Mouse (Mus musculus) frontal cortex, postnatal 36 days (tissue): ENCODE data around the gene Hoxc4.

ENCODE experiments used
- DNase-seq, 2 experiments: peaks; one replicate each; pipeline ENCODE4 v3.0.0; 2022; ENCODE audit warnings: low spot score in 2 of 2

Hoxc4 gene

DNA sequence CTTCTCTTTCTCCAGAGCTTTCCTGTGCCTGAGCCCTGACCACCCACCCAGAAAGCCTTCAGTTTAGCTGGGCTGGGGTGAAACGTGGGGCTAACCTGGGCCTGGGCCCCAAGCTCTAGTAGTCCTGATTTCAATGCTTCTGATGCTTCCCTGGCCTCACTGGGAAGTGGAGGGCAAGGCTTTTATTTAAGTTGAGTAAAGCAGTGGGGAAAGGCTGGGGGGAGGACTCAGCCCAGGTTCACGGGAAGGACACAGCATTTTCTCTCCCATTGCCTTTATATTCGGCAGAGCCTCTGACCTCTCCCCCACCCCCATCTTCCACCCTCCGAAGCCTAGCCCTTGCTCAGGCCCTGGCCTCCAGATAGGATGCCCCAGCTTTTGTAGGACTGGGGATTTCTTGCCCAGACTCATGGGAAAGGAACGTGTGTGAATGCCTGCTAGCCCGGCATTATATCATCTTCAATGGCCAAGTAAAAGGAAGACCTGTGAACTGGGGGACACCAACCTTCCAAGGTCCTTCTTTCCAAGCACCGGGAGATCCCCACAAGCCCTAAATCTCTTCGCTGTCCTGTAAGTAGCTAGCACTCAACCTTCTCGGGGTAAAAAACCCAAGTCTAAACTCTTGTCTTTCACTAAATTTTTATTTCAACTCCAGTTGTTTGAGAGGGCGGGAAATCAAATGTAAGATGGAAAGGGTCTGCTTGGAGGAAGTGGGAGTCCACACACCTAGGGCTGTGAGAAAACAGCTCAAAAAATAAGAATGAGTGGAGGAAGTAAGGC, 20.2 kb downstream of the Hoxc4 start:
- no peak for DNase-seq

DNA sequence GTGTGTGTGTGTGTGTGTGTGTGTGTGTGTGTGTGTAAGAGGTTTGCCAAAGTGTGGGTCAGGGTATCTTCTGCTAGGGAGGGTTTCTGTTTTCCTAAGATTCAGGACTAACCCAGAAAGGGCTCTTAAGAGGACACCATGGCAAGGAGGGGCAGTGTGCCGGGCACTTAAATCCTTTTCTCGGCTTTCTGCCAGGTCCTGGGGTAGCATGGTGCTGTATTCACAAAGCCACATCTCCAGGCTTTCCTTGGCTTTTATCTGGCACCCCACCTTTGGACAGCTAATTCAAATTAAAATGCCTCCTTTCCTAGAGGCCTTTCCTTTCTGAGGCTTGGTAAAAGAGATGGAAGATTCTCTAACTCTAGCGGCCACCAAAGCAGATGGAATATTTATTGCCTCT, 20.9 kb downstream of the Hoxc4 start:
- no peak for DNase-seq

DNA sequence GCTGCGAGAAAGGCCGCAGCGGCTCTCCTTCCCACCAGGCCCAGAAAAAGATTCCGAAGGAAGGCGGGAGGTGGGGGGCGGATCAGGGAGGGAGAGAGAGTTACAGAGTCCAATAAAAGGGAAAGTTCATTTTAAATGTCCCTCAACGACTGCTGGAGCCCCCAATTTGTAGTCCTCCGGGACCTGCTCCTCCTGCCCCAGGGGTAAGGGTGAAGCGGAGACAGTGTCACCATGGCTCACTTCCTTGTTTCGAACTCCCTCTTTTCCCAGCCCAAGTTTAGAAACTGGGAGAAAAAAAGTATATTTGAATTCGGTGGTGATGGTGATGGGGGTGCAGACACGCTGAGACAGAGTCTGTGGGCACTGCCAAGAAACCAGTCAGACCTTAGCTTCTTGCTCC, 21.9 kb downstream of the Hoxc4 start:
- DNase-seq = no peak

DNA sequence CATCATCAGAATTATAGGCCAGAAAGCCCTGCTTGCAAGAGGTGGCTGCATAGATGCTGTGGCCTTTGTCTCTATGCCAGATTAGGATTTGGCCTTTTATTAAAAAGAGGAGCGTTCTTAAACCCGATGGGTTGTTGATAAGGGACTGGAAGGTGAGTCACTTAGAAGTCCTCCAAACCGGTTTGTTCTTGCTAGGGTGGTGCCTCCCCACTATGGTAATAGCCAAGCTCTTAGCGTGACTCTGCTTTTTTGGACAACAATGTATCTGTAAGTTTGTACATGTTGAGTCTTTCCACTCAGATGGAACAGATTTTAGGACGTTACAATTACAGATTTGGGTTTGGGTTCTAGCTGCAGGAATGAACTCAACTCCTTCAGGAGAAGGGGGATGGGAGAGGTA, 22.9 kb downstream of the Hoxc4 start:
- no peak for DNase-seq

DNA sequence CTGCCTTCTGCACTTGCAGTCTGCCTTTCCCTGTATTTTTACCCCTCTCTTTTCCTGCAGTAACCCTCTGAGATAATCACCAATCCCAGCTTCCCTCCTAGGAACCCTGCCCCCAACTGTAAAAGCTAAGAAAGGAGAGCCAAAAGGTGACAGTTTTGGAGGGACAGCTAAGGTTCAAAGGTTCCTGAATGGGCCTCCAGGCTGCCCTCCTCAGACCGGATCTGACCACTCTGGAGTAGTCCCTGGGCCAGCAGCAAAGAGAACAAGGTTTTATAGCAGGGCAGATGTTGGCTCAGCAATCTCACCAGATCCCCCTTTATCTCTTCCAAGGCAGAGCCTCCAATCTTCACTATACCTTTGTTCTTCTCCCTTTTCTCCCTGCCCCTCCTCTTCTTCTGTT, 23.5 kb downstream of the Hoxc4 start:
- DNase-seq = no peak

DNA sequence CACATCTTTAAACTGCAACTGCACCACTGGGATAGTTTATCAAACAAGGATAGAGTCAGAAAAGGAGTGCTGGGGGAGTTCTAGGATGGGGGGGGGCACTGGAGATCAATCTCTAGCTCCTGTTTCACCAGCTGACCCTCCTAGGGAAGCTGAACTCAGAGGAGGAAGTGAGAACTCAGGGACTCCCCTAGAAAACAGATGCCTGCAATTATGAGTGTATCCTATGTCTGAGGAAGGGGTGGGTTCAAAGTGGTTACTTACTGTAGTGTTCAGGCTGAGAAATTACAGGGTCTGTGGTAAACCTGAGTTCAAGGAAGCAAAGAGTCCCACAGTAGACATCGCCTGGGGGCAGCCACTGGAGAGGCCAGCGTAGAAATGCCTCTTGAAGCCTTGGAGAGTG, 32.9 kb downstream of the Hoxc4 start:
- DNase-seq = no peak

DNA sequence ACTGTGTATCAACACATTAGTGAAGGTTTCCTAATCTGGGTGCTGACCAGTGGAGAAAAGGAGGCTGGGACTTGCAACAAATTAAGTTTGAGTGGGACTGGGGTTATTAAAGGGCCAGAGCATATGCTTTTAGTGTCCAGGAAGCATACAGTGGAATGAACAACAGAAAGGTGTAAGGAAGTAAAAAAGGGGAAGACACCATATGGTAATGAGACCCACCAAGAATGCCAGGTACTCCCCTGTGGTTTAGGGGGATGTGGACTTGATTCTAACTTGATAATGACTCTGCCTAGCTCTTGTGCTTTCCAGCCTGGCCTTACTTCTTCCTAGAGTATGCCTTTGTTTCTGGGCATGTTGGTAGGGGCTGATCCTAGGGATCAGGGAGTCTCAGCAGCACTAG, 34.5 kb downstream of the Hoxc4 start:
- DNase-seq = no peak

DNA sequence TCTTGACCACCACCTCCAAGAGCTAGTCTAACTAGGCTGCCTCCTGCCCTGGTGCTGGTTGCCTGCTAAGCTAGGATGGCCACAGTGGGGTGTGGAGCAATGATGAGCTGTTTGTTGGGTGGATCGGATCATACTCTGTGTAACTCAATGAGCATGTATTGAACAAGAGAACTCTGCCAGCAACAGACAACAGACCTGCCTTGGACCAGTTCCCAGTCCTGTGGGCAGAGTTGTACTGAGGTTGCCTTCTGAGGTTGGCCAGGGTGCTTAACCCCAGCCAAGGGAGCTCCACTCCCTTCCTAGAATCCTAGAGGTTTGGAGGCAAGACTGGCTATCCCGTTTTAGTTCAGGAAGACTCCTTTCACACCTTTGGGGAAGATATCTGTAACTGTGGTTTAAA, 37.7 kb downstream of the Hoxc4 start:
- no peak for DNase-seq

DNA sequence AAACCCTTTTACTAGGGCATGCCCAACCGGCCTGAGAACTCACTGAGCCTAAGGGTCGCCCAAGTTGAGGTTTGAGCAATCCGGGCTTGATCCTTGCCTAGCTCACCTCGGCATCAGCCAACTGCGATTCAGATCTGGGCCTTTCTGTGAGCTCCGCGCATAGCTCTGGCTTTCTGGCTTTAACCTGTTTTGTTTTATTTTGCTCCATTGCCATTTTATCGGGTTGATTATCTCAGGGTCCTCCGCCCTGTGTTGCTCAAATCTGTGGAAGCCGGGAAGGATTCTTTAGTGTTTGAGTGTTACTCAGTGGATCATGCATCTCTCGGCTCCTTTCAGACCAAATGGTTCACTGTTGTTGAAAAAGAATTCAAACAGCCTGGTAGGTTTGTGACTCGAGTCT, 40.0 kb downstream of the Hoxc4 start:
- no peak for DNase-seq

DNA sequence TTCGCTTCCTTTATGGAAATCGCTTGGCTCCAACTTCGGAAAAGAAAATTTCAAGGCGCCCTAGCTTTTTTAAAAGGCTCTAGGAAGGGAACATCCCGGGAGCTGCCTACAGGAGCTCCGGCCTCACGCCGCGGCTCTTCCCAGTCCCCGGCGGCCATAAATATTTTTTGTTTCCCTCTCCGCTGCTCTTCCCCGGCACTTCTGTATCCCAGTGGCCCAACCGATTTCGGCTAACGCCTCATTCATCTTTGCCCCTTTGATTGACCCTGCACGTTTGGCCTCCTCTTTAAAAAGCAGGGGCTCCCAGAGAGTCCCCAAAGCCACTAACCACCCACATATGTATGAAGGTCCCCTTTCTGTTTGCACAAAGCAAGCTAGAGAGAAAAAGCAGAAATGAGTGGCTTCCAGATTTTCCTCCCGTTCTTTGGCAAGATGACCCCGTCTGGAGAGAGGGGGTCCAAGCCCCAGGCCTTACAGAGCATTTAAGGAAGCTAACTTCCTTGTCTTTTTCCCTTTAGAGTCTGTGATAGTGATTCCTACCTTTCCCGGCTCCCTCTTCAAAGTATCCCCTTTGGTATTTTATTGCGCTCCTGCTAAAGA, 40.8 kb downstream of the Hoxc4 start:
- DNase-seq = no peak

DNA sequence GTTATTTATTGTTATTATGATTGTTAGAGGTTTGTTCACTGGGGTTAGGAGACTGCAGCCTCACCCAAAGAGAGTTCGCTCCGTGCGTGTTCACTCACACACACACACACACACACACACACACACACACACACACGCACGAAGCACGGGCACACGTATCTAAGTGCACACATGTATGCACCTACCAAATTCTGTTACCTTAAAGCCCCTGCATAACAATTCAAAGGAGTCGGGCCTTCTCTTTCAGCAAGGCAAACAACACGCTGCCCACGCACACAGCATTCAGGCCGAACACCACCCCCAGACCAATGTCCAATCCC, 41.2 kb downstream of the Hoxc4 start:
- DNase-seq = no peak

DNA sequence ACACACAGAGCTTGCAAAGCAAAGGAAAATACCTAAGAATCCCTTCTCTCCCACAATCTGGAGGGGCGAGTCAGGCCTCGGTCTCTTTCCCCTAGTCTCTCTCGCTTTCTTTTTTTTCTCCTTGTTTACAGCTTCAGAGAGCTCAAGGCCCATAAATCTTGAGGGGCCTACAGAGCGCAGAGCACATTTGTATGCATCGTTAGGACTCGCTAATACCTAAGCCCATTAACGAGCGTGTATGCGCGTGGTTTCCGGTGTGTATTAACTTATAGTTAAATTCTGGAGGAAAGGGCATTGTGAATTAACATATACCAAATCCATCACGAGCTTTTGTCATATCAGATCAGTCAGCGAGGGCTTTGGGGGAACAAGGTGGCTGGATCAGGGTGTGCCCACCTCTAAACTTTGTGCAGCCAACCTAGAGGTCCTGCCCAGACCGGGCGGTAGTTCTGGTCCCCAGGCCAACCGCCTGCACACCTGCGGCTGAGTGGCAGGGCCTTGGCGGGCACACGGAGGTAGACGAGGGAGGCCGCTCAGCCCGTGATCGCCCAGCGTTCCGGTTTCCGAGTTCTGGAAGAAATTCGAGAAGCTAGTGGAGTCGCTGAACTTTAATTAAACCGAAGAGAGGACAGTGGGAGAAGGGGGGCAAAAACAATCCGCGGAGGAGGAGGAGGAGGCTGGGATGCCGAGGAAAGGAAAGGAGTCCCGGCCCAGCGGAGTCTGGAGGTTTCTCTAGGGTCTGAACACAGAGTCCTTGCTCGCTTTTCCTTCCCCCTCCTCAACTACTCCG, 41.8 kb downstream of the Hoxc4 start:
- DNase-seq = peak in 1 of 2 experiments; percentile 2

DNA sequence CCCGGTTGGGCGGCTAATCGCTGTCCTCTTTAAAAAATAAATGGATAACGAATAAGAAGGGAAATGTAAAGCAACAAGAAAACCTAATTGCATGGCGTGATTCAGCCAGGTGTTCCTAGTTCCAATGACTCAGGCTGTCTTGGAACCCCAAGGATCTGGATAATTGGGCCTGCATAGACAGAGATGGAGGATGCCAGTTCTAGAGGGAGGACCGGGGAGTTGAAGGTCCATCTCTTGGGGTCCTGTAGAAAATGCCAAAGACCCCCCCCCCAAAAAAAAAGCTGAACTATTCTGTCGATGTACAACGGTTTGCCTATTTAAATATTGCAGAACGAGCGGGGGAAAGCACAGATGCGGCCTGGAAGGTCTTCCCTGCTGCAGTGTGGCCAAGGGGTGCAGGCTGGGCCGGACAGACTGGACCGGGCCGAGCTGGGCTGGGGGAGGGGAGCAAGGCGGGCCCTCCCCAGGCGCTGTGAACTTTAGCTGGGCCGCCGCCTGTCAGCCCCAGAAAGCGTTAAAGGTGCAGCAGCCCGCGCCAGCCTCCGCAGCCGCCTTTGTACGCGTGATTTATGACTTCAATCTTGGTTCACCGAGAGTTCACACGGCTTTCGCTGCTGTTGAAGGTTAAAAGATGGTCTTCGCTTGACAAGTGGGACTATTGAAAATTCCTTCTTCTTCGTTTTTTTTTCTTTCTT, 42.5 kb downstream of the Hoxc4 start:
- DNase-seq = peak in 1 of 2 experiments; percentile 2

DNA sequence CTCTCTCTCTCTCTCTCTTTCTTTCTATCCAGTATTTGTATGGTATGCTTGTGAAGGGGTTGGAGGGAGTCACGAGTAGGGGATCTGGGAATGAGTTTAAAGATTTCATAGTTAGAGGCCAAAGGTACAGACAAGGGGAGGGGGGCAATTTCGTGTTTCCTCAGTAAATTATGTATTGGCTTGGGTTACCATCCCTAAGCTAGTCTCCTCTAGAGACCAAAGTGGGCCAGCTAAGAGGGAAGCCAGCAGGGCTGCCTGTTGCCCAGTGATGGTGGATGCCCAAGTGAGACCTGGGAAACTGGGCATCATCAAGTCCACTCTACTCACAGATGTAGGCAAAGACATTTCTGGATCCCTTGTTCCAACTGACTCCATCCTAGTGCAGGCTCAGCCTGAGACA, 43.3 kb downstream of the Hoxc4 start:
- DNase-seq = no peak

DNA sequence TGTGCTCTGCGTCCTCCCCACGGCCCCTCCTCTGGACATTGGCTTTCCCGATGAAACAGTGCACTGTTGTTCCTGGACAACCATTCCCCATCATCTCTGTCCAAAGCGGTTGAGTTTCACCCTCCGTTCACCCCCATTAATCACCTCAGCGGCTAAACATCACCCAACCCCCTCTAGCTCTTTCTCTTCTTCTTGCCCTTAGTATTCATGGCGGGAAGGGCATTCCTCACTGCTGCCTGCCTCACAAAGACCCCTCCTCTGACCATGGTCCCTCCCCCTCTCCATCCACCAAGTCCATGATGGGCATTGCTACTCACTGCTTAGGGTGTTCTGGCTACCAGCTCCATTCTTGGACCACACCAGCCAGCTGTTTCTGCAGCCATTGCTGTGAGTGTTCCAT, 46.9 kb downstream of the Hoxc4 start:
- no peak for DNase-seq

DNA sequence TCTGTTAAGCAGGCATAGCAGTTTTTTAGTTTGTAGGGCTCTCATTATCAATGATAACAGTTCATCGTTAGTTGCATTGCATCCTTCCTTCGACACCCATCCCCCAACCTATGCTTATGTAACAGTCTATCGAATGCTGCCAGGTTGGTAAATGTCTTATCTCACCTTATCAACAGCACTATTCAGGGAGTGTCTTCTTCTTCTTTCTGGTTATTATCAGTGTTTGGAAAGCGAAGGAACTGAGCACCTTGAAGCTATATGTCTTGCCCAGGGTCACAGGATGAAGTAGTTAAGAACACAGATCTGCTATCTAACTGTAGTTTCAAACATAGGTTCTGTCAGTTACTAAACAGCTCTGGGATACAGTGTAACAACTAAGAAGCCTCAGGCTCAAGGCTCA, 49.0 kb downstream of the Hoxc4 start:
- DNase-seq = no peak

DNA sequence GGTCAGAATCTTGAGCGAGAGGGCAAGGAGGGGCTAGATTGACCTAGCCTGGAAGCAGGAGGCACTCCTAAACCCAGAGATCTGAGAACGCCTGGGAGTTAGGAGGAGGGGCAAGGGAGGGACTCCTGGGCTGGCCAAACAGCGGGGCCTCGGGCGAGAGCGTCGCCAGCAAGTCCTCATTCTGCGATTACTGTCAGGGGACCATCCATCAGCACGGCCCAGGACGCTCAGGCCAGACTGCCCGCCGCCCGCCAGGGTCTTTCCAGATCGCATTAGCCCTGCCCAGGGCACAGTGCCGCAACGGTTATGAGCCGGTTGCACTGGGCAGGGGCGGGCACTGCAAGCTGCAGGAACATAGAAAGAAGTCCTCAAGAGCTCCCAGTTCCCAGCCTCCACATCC, 50.4 kb downstream of the Hoxc4 start:
- DNase-seq = no peak

DNA sequence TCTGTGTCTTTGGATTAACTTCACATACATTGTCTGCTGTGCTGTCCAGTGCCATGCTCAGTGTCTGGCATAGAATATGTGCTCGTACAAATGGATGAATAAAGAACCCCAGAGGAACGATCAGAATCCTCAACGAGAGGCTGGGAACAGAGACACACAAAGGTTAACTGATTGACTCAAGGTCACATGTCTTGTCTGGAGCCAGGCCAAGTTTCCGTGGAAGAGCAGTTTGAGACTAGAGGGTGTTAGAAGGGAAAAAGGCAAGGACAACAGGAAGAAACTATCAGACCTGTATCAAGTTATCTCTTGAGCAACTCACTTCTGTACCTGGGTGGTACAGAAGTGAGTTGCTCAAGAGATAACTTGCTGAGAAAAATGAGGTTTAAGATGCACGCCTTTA, 52.5 kb downstream of the Hoxc4 start:
- no peak for DNase-seq

DNA sequence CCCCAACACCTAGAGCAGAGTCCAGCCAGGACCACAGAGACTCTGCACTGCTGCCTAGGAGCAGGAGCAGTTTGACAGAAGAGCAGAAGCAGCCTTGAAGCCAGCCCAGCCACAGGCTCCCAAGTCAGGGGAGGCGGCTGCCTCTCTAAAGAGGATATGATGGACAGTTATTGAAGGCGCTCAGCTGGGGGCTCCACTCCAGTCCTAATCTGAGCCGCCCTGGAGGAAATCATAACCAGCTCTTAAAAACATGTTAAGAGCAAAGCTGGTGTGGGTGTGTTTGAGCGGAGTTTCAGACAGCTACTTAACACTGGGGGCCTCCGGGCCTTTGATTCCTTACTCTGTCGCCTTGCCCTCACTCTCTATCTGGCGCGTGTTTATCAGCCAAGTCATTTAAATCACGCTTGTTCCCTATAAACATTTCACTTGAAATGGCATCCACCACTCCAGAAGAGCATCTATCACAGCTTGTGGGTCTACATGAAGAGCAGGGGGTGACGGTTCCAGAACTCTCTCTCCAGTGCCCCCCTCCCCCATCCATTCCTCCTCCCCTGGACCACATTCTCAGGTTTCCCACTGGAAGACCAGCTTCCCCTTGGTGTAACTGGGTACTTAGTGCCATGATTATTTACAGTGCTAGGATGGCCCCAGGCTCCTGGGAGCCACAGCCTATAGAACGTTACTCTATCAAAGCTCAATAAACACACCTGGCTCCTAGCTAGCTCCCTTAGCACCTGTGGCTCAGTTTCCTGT, 56.1 kb downstream of the Hoxc4 start:
- no peak for DNase-seq

DNA sequence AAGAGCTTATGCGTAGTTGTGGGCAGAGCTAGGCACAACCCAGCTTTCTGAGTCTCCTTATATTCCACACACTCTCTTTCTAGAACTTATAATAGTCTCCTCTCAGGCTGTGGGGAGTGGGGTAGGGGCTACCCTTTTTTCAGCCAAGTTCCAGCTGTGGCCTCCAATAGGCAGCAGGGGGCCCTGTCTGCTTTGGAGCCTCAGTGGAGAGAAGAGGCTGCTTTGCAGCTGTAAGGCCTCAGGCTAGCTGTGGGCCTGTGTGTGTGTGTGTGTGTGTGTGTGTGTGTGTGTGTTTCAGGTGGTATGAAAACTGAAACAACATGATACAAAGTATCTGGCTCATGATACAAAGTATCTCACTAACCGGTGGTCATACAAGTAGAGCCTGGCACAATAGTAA, 58.9 kb downstream of the Hoxc4 start:
- DNase-seq = no peak

DNA sequence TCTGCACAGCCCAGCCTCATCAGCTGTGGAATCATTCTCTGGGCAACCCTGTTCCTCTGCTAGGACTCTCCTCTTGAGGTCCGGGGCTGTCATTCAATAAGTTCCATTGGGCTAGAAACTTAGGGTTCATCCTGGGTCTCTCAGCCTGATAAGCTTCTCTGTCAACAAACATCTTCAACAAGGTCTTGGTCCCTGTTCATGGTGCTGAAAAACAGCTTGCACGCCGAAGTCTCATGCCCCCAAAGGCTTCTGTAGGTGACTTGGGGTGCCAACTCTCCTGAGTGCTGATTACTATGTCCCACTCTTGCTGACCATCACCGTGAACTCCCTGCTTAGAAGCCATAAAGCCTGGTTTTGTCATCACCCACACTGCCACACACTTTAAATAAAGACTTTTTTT, 63.9 kb downstream of the Hoxc4 start:
- no peak for DNase-seq

DNA sequence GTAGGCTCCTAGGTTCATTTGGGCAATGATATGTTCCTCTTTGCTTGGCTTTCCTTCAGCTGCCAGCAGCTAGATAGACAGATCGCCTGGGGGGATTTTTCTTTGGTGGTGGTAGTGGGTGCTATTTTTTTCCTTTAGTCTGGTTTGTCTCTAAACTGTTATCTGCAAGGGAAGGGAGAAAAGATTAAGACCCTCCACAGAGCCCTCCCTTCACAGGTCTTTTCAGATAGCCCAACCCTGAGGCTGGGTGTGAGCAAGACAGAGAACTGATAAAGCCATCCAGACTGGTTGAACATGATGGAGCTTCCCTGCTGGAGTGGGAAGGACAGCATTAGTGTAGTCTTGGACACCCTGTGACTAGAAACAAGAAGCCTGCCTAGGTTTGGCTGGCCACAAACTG, 64.9 kb downstream of the Hoxc4 start:
- no peak for DNase-seq
